Mouse (Mus musculus) adrenal gland, postnatal 14 days (tissue): Measurements from ENCODE around the gene Mitf. TPM values are rescaled to one million over a fixed set of nuclear protein-coding genes. Genes with fewer than 3 reads are reported as not detected.
A peak's percentile ranks its signal among the peaks of the same experiment; 100 is the strongest.

ENCODE experiments used
- DNase-seq: peaks from one replicate; pipeline ENCODE4 v3.0.0; 2021; ENCODE audit warnings: mixed read lengths
- total RNA-seq: library from RNA; stranded (reverse); gene quantifications from 2 replicates; pipeline ENCODE4 v1.2.3, GENCODE M21; 2021

Gene Mitf
- total RNA-seq, 1 experiment from 2014 or later = 5.3 TPM

DNA sequence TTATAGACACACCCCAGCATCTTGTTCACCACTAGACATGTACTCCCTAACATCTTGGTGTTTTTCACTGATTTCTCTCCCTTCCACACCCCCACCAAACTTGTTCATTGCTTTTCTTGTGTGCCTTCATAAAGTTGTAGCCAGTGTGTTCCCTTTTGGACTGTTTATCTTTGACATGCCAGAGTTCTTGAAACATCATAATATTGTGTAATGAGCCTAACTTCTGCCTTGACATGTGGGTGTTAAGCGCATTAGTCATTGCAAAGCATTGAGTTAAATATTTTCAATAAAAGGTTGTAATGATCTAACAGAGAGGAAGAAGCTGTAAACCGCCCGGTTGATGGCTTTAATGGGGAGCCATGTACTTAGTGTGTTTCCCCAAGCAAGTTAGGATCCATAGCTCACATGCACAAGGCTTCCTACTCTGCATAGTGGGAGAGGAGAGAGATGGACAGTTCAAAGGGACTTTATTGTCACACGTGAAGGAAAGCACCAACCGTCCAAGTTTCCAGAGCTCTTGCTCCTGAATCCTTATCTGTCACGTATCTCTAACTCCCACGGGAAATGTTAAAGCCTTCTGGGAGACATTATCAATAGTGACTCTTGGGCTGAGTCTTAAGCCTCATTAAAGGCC lies 19.9 kb downstream of the Mitf start:
- DNase-seq = no peak

DNA sequence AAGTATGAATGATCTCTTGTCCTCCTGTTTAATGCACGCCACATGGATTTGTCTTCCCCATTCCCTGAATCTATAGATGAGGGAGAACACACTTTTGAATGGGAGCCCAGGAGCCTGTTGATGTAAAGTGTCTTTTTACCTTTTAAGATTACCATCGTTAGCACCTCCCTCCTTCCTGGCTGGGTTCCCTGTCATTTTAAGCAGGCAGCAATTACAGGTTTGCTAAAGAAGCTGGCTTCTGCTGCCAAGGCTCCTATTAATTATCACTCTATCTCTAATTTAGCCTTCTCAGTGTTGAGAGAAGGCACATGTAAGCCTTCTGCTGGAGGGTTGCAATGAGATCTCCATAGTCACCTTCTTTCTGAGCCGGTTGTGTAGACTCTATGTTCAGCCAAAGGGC lies 21.2 kb downstream of the Mitf start:
- DNase-seq = no peak

DNA sequence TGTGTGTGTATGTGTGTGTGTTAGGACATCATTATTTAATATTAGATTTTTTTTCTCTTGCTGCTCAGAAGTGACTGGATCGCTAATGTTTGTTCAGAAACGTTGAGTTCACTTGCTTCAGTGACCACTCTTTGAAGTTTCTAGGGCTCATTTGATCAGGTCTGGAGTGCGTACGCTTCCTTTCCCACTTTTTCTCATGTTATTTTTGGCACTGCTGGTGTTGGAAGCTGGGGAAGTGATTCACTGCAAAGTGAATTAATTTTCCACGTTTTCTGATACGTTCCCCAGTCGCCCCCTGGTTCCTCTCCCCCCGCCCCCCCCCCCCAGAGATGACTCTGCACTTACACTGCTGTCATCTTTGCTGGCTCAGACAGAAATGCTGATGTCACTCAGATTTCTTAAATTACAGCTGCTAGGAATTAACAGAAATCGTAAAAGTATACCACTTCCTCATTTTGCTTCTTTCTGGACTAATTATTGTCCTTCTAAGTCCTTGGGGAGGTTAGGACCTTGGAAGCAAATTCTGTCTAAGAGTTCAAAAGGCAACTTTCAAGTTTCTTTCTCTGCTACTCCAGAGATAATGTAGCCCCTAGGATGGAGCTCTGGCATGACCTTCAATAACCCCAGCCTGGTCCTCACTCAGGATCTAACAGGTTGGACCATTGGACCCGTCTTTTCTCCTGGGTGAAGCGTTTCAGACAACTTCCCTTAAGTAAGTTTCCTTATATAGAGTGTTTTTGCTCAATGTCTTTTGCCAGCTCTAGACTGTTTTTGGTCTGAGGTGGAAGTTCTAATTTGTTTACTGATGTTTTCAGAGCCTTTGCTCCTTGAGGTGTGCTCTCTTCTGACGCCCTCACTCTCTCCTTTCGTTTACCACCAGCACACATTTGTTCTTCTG lies 22.2 kb downstream of the Mitf start:
- no peak for DNase-seq

DNA sequence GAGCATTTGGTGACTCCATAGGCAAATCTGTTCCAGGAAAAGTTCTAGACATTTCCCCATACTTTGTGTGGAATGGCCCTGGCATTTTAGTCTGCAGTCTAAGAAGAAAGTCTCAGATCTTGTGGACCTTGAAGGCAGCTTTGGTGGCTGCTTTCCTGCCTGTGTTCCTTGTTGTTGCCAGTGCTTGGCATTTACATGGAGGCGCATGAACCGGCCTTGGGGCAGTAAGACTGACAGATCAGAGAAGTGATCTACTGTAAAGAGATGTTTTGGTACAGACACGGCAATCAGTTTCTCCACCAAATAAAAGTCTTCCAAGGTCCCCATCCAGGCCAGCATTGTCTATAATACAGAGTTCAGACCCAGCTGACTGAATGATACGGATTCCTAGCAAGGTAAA lies 25.6 kb downstream of the Mitf start:
- DNase-seq = peak; percentile 38

DNA sequence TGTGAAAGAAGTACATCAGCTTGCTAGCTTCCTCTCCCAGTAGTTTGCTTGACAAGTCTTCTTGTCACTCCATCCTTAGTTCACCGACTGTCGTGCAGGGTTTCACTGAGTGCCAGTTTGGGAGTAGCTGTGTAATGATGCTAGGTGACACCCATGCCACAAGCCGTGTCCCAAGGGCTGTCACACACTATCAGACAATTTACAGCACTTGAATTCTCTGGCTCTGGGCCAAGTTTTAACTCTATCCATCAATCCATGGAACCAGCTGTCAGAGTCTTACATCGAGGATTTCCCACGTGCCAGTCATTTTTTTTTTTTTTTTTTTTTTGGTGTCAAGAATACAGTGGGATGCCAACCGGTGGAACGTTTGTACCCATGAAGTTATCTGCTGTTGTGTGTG lies 29.3 kb downstream of the Mitf start:
- no peak for DNase-seq

DNA sequence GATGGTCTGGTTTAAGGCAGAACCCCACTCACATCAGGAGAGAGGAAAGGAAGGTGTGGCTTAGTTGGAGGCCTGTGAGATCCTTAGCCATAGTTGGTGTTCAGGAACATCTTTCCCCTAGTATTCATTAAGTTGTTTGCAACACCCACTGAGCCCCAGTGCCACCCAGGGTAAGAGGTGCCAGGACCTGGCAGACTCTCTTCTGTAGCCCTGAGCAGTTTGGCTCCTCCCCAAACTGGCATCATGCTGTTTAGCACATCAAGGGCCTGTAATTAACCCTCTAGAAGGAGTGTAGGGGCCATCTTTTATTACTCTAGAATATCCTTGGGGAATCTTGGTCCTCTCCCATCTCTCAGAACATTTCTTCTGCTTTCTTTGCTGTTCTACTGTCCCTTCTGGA lies 30.9 kb downstream of the Mitf start:
- peak; percentile 73 for DNase-seq

DNA sequence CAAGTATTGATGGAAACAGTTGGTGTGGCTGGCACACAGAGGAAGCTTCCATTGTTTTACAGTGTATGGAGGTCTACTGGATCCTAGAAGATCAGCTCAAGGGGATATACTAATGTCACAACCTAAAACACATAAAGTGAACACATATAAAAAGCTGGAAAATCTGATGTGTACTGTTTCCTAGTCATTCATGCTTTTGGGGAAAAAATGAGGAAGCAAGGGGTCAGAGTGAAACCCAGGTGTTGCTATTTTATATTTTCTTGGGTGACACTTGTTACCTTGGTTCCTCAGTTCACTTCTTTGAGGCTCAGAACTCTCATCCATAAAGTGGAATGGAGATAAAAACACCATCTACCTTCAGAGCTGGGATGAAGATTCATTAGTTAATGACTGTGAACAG lies 32.7 kb downstream of the Mitf start:
- no peak for DNase-seq

DNA sequence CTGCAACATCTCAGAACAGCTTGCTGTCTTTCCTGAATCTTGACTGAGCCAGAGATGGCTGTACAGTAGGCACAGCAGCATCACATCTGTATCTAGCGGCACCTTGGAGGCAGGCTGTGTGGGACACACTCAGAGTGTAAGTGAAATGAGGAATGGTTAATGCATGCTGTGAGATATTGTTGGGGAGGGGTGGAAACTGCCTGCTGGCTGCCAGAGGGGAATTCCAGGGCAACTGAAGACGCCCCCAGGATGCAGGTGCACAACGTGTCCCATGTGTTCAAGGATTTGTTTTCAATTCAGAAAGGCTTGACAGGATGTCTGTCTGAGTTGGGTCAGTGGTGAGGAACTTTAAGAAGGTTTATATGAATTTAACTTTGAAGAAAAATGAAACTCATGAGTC lies 37.3 kb downstream of the Mitf start:
- DNase-seq = no peak

DNA sequence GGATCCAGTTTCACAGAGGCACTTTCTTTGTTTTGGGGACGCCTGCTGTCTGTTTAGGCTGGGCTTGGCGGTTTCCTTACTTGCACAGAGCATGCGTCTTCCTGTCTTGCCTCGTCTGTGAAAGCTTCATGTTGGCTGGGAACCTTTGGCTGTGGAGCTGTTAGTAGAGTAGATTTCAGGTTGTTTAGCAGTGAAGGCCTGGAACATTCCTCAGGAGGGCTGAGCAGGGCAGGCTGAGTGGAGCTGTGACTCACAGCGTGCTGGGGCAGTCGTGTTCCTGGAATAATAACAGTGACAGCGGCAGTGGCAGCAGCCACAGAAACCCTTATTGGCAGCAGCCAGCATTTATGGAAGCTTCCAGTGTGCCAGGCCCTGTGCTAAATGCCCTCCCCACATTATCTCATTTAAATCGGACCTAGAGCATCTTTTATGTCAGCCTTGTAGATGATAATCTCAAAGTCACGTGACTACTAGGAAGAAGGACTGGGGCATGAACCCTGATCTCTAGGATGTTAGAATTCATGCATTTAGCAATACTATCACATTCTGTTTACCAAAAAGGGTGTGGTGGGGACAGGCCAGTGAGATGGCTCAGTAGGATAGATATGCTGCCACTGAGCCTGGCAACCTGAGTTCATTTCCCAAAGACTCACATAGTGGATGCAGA lies 41.5 kb downstream of the Mitf start:
- DNase-seq = peak; percentile 38

DNA sequence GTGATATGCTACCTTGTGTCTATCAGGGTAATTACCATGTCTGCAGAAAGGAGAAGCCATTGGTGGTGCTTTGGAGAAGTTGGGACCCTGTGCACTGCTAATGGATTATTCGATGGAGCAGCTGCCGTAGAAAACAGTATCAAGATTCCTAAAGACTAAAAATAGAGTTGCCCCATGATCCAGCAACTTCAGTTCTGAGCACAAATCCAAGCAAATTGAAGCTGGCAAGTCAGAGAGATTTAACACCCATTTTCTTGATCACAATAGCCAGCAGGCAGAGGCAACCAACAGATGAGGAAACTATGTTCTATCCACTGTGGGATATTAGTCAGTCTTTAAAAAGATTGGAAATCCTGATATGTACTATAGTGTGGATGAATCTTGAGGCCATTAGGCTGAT lies 47.4 kb downstream of the Mitf start:
- no peak for DNase-seq

DNA sequence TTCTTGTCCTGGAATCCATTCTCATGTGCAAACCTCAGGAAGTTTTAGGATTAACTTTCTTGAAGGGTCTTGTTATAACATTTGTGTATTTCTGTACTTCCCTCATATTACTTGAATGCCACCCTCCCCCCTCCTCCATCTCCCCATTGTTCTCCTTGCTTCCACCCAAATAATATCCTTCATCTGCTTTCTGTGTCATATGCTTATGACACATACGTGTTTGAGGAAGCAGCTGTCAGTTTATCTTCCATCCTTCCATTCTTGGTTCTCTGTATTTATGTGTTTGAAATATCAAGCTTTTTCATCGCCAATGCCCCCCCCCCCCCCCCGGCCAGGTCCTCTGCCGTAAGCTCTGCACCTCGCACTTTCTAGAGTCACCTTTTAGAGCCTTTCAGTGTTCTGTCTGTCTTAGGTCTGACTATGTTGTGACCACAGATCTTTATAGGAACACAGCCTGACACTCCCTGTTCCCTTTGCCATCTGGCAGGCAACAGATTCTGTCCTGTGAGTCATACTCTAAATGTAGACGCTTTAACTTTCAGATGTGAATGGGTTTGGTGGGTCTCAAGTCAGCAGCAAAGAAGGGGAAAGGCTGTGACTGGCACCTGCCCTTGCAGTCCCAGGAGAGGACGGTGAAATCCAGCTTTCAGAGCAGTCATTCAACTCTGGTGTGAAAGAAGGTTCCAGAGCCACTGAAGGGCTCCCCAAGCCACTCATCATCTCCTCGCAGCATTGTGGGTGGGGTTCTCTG lies 48.7 kb downstream of the Mitf start:
- no peak for DNase-seq

DNA sequence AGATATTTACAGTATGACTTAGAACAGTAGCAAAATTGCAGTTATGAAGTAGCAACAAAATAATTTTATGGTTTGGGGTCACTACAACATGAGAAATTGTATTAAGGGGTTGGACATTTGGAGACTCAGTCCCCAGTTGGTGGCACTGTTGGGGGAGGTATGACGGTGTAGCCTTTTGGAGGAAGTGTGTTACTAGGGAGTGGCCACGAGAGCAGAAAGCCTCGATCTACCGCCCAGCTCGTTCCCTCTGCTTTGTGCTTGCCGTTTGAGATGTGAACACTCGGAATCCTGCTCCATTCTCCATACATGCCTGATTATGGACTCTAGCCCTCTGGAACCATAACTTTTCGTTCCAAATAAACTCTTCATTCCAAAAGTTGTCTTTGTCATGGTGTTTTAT lies 49.6 kb downstream of the Mitf start:
- no peak for DNase-seq

DNA sequence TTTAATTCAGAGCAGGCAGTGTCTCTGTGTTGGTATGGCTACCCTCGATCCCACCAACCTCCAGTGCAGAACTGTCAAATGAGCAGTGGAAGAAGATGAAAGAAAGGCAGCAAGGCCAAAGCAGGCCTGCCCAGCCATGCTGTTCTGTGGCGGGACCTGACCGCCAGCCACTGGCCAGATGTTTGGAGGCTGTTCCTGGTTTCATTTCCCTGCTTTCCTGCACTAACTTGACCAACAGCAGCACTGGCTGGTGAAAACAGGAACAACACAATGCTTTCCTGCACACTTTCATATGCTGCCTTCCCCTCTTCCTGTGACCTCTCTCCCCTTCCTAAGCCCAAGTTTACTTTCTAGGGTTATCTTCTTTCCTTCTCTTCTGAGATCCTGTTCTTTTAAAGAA lies 50.8 kb downstream of the Mitf start:
- peak; percentile 41 for DNase-seq

DNA sequence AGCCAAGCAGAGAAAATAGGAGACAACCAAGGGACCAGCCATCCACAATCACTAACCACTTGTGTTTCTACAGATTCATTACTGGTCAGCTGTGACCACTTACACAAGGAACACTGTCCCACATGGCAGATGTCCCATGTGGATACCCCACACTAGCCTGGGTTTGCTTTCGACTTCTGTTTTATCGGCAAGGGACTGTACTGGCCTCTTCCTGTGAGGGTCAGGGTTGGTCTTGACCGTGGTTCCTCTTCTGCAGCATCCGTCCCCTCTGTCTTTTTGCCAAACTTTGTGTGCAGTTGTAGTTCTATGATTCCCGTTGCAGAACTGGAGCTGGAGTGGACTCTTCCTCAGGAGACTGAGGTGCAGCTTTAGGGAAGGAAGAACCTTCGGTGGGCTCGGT lies 59.7 kb downstream of the Mitf start:
- DNase-seq = no peak

DNA sequence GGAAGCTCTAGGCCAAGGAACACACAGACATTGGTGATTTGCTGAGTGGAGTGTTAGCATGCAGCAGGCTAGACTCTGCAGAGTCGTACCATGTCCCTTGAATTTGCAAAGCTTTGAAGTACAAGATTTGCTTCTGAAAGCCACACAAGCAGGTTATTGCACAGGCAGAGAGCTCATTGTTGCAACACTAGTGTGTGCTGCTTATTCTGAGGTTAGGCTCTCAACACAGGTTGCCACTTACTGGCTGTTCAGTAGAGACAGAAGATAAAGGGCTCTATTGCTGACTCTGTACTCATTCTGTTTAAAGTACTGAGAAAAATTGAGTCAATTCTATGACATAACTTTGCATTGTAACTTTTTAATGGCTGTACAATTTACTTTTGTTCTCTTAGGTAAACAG lies 61.2 kb downstream of the Mitf start:
- DNase-seq = no peak

DNA sequence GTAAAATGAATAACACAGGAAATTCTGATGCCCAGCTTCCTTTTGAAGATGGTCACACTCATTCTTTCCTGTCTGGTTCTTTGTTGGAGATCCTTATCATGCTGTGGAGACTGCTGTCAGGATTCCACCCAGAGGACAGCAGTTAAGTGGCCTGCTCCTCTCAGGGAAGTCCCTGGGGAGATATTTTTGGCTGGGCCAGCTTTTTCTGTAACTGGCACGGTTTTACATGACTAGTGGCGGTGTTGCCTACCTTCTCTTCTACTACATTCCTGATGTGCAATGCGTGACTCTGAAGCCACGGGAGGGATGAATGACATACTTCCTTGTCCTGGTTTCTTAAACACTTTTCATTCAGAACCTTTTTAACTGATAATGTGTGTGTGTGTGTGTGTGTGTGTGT lies 63.1 kb downstream of the Mitf start:
- peak; percentile 27 for DNase-seq

DNA sequence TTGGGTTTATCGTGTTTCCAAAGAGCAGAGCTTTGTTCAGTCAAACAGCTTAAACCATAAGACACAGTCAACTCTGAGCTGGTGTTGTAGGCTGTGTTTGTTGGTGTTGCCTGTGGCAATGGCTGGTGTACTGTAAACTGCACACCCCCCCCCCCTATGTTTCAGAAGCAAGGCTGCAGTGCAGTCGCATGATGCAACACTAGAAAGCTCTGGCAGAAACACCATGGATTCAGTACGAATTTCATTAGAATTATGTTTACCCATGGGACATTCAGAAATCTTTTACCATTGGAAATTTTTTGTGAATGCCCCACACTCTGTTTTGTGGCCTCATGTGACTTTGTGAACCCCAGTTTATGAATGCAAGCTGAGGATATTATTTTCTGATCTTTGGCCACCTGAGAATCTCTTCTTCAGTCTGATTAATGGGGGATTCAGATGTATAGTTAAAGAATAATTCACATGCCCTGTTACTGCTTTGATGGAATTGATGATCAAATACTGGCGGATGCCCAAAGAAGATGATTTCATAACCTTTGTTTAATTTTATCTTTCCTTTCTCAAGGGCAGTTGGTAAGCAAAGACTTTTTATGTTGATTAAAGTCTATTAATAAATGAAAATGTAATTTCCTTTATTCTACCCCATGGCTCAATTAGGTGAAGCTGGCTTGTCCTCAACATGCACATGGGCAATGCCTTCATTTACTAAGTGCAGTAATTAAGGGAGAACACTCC lies 64.6 kb downstream of the Mitf start:
- no peak for DNase-seq

DNA sequence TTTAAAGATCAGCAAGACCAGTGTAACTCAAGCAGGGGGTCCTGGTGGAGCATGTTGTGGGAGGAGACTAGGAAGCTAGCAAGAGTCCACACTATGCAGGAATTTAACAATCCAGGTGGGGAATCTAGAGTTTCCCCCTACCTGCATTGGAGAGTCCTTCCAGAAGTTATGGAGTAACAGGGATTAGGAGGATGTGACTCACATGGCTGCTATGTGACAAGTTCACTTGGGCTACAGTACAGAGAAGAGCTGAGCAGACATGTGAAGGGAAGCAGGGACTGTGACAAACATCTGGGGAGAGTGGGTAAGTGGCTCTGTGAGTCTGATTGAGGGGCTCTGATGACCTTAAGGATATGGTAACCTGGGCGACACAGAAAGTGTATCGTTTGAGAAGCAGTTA lies 66.2 kb downstream of the Mitf start:
- DNase-seq = no peak

DNA sequence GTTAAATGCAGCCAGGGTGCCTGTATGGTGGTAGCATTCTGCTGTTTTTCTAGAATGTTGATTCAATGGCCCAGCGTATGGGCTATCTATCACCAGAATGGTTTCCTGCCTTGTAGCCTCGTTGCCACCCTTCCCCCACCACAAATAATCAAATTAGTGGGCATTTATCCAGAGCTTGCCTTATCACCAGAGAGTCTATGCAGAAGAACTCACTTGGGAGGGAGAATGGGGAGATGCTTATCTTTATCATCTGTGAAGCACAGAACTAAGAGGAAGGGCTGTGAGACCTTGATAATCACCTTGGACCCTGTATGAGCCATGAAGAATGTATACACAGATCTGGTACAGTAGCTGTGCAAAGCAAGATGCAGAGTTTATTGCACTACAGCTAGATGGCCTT lies 70.1 kb downstream of the Mitf start:
- DNase-seq = no peak

DNA sequence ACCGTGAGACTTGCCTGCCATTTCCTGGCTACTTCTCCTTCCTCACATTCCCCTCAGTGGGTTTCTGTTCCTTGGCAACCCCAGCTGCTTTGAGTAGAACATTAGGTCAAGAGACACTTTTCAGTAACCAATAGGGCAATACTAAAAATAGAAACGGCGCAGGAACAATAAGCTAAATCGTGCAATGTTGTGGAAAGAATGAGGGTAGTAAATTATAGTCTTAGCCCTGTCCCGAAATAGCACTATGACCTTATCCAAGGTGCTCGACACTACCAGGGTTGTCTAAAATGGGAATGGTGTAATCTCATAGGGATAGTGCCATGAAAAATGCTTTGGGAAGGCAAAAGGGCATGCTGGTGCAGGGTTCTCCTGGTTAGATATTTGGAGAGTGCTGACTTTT lies 70.6 kb downstream of the Mitf start:
- no peak for DNase-seq

DNA sequence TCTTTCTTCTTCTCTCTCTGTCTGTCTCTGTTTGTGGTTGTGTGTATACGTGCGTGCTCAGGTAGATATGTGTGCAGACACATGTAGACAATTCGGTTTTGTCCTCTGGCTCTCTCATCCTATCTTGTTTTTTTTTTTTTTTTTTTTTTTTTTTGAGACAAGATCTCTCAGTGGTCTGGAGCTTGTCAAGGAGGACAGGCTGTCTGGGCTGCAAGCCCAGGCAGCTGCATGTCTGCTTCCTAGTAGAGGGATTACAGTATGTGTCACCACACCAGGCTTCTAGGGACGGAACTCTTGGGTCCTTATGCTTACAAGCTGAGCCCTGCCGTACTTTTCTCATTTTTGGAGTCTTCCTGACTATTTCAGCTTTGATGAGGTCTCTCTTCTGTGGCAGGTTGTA lies 73.5 kb downstream of the Mitf start:
- peak; percentile 15 for DNase-seq

DNA sequence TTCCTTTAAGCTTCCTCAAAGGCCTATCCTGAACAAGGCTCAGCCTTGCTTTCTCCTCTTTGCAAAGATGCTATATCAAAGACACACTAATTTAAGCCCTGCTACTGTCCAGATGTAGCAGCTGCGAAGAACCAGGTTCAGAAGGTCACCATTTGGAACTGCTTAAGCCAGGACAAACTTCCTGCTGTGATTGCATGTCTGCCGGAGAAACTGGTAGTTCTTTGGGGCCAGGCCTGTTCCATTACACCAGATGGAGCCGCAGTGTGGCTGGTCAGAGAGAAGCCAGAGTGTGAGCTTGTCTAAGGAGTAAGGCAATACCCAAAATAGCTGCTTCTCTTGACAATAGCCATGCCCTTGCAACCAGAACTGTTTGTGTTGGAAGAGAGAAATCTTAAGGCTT lies 75.1 kb downstream of the Mitf start:
- no peak for DNase-seq
